Mouse (Mus musculus) cortical plate, adult 2 months (tissue): Measurements from ENCODE around the gene BC147527.

Experiments used
- CTCF ChIP-seq: fragments of 200-500 bp; IDR thresholded peaks from 2 replicates; pipeline ENCODE4 v1.5.1; 2011; ENCODE audit warnings: mild to moderate bottlenecking, control low read depth, low read length; ENCODE audit not compliant: insufficient read depth; ENCODE audit errors: extremely low read depth
- POLR2A ChIP-seq: fragments of 200-500 bp; IDR thresholded peaks from 2 replicates; pipeline ENCODE4 v1.6.1; 2011; ENCODE audit warnings: mild to moderate bottlenecking, low read length, control low read depth; ENCODE audit not compliant: insufficient read depth; ENCODE audit errors: extremely low read depth

GRCm38 (mm10) chr13:120299991-120300442, at the start of gene BC147527:
- TF ChIP-seq CTCF (no peak), POLR2A (no peak)
